Mouse (Mus musculus) layer of hippocampus, postnatal 10 days (tissue): ENCODE data around the gene Sept9. TPM values are rescaled to one million over a fixed set of nuclear protein-coding genes. Genes with fewer than 3 reads are reported as not detected.
"Not testable (repeated sequence)": the region's sequence is repeated elsewhere in the genome, so short reads cannot be mapped to it uniquely, and the experiment has no call there.

Experiments
- DNase-seq, 2 experiments: peaks; one replicate each; pipeline ENCODE4 v3.0.0; 2021; ENCODE audit warnings: low spot score in 2 of 2
- total RNA-seq, 2 experiments: library from RNA; stranded (reverse); gene quantifications; 2 replicates each; pipeline ENCODE4 v1.2.3; 2021

Sept9 gene
- total RNA-seq, 2 experiments from 2014 or later: 79.5 to 90.0 TPM

GRCm38 (mm10) chr11:117341218-117341617 lies 141.8 kb downstream of the Sept9 start:
- peak in 1 of 2 experiments; percentile 36 for DNase-seq

- DNase-seq: no peak
Observed at GRCm38 (mm10) chr11:117342076-117342475, 142.6 kb downstream of the Sept9 start.

GRCm38 (mm10) chr11:117342490-117342889 lies 143.0 kb downstream of the Sept9 start:
- DNase-seq: not testable (repeated sequence)

- DNase-seq: no peak
Observed at GRCm38 (mm10) chr11:117343800-117344199, 144.3 kb downstream of the Sept9 start.

- DNase-seq: no peak
Observed at GRCm38 (mm10) chr11:117344339-117345021, 145.0 kb downstream of the Sept9 start.

- peak; percentile 60 to 72 for DNase-seq
Observed at GRCm38 (mm10) chr11:117345022-117345765, 145.7 kb downstream of the Sept9 start.

GRCm38 (mm10) chr11:117347256-117347655 lies 147.8 kb downstream of the Sept9 start:
- no peak for DNase-seq

GRCm38 (mm10) chr11:117348429-117349103 lies 149.1 kb downstream of the Sept9 start:
- no peak for DNase-seq

GRCm38 (mm10) chr11:117349429-117350363 lies 150.2 kb downstream of the Sept9 start:
- no peak for DNase-seq

- DNase-seq: no peak
Observed at GRCm38 (mm10) chr11:117350462-117351222, 151.2 kb downstream of the Sept9 start.

- DNase-seq: no peak
Observed at GRCm38 (mm10) chr11:117353126-117353525, 153.7 kb downstream of the Sept9 start.

GRCm38 (mm10) chr11:117354107-117354506 lies 154.6 kb downstream of the Sept9 start:
- no peak for DNase-seq

- no peak for DNase-seq
Observed at GRCm38 (mm10) chr11:117356937-117357336, 157.5 kb downstream of the Sept9 start.

GRCm38 (mm10) chr11:117357916-117358639 lies 158.6 kb downstream of the Sept9 start:
- peak; percentile 97 to 98 for DNase-seq

- DNase-seq: no peak
Observed at GRCm38 (mm10) chr11:117359161-117359560, 159.7 kb downstream of the Sept9 start.

- peak; percentile 81 to 85 for DNase-seq
Observed at GRCm38 (mm10) chr11:117359870-117360269, 160.4 kb downstream of the Sept9 start.

GRCm38 (mm10) chr11:117360561-117360960 lies 161.1 kb downstream of the Sept9 start:
- no peak for DNase-seq

- no peak for DNase-seq
Observed at GRCm38 (mm10) chr11:117362307-117362706, 162.8 kb downstream of the Sept9 start.

- no peak for DNase-seq
Observed at GRCm38 (mm10) chr11:117363918-117364317, 164.5 kb downstream of the Sept9 start.
